ENCODE assay signal across 25 mouse cellular contexts in genomic region chr3:24921401-24921800, GRCm38 (mm10).
A peak's percentile ranks its signal among the peaks of the same experiment; 100 is the strongest.
DNase-seq lines count a peak whose midpoint lies in the region; ATAC-seq lines count a peak whose summit lies in the region.
"Had no signal": no experiment of that assay in that cellular context is flagged by ENCODE, and none has a peak within 500 bp of the region (broad histone marks: within the 10 kb centered on the region; RNA-seq: fewer than 3 reads in every experiment).

No protein-coding gene starts in this region.

- no peaks in the 10 kb centered on the region for H3K27me3 ChIP-seq in midbrain, embryonic 12.5 days
- no peaks in the 10 kb centered on the region for H3K27me3 ChIP-seq in midbrain, embryonic 15.5 days (replicated peaks)
- H3K27me3 ChIP-seq: embryonic facial prominence, embryonic 15.5 days; forebrain, embryonic 13.5 days; hindbrain, embryonic 13.5 days; liver, embryonic 12.5 days; neural tube, embryonic 13.5 days had no signal

- H3K27ac ChIP-seq in midbrain, embryonic 12.5 days (replicated peaks) = no peak overlapping the region
- no peak overlapping the region for H3K27ac ChIP-seq in midbrain, embryonic 15.5 days
- H3K27ac ChIP-seq: embryonic facial prominence, embryonic 15.5 days; forebrain, embryonic 13.5 days; hindbrain, embryonic 13.5 days; liver, embryonic 12.5 days; neural tube, embryonic 13.5 days had no signal

- no peak overlapping the region for H3K4me2 ChIP-seq in midbrain, embryonic 12.5 days (replicated peaks)
- H3K4me2 ChIP-seq in midbrain, embryonic 15.5 days = no peak overlapping the region
- H3K4me2 ChIP-seq: embryonic facial prominence, embryonic 15.5 days; forebrain, embryonic 13.5 days; hindbrain, embryonic 13.5 days; liver, embryonic 12.5 days; neural tube, embryonic 13.5 days had no signal

- WGBS in midbrain, embryonic 12.5 days = 27% methylated on average over 6 of the region's 6 CpGs
- 19% methylated on average over 6 of the region's 6 CpGs for WGBS in midbrain, embryonic 15.5 days

- H3K36me3 ChIP-seq in midbrain, embryonic 12.5 days = no peaks in the 10 kb centered on the region
- no peaks in the 10 kb centered on the region for H3K36me3 ChIP-seq in midbrain, embryonic 15.5 days (replicated peaks)
- H3K36me3 ChIP-seq: embryonic facial prominence, embryonic 15.5 days; hindbrain, embryonic 13.5 days; liver, embryonic 12.5 days; neural tube, embryonic 13.5 days had no signal

- DNase-seq in kidney, adult 9 months = peak; percentile 47
- DNase-seq in kidney, postnatal 14 days = no peak
- DNase-seq in embryo, embryonic 9.5 days (ENCODE audit: extremely low spot score) = peak; percentile 2
- DNase-seq in right cerebral cortex, postnatal 10 days (ENCODE audit: low spot score in 2 of 2) = no peak
- DNase-seq: adrenal gland, postnatal 25 days; B cell, adult 2 months; cerebellum, adult 18-20 months; cerebellum, postnatal 14 days; gastrocnemius, postnatal 14 days; heart, postnatal 36 days; kidney, postnatal 25 days; lung, adult 18-20 months; lung, postnatal 4 days; thymus, adult 2 months; thymus, postnatal 36 days had no signal

- 0 out of 2 replicates have a peak, but pooled peaks have one; percentile 52 for ATAC-seq in midbrain, embryonic 12.5 days (ENCODE audit: low FRiP score, low read depth)
- no peak for ATAC-seq in midbrain, embryonic 15.5 days (replicated peaks)
- no peak for ATAC-seq in erythroblast, adult 5-6 weeks (replicated peaks; ENCODE audit: low FRiP score, poor library complexity, severe bottlenecking)
- ATAC-seq: forebrain, embryonic 13.5 days; liver, embryonic 12.5 days; lung, postnatal 0 days had no signal

- no peaks in the 10 kb centered on the region for H3K4me1 ChIP-seq in midbrain, embryonic 12.5 days
- no peaks in the 10 kb centered on the region for H3K4me1 ChIP-seq in midbrain, embryonic 15.5 days
- H3K4me1 ChIP-seq: embryonic facial prominence, embryonic 15.5 days; forebrain, embryonic 13.5 days; hindbrain, embryonic 13.5 days; liver, embryonic 12.5 days; neural tube, embryonic 13.5 days had no signal

- no peaks in the 10 kb centered on the region for H3K9me3 ChIP-seq in midbrain, embryonic 12.5 days
- no peaks in the 10 kb centered on the region for H3K9me3 ChIP-seq in midbrain, embryonic 15.5 days
- H3K9me3 ChIP-seq: embryonic facial prominence, embryonic 15.5 days; forebrain, embryonic 13.5 days; hindbrain, embryonic 13.5 days; liver, embryonic 12.5 days; neural tube, embryonic 13.5 days had no signal

- H3K4me3 ChIP-seq in midbrain, embryonic 12.5 days = no peak overlapping the region
- no peak overlapping the region for H3K4me3 ChIP-seq in midbrain, embryonic 15.5 days
- H3K4me3 ChIP-seq: embryonic facial prominence, embryonic 15.5 days; forebrain, embryonic 13.5 days; hindbrain, embryonic 13.5 days; liver, embryonic 12.5 days; myocyte; neural tube, embryonic 13.5 days had no signal

- no peak overlapping the region for H3K9ac ChIP-seq in midbrain, embryonic 12.5 days (replicated peaks)
- no peak overlapping the region for H3K9ac ChIP-seq in midbrain, embryonic 15.5 days
- H3K9ac ChIP-seq: embryonic facial prominence, embryonic 15.5 days; forebrain, embryonic 13.5 days; hindbrain, embryonic 13.5 days; liver, embryonic 12.5 days; neural tube, embryonic 13.5 days had no signal

Comparison
In these comparisons a context has a peak if more than half of its experiments do, and no peak if none do; other contexts are left out.
1. DNase-seq: peak in kidney, adult 9 months (single experiment) and embryo, embryonic 9.5 days (single experiment); none in kidney, postnatal 14 days (single experiment) and right cerebral cortex, postnatal 10 days (0 of 2).